Mouse (Mus musculus): ENCODE measurements at regions not wholly inside any gene's neighbourhood (a gene's known extent, or its start where the extent isn't known, plus 50 kb on each side); places are given as distances from the start of the nearest gene placed in this dataset.

GRCm38 (mm10) chr14:120102010-120102748, 59.9 kb upstream of the Oxgr1 start:
- no peaks in the 10 kb centered on the region for H3K36me3 ChIP-seq (ENCODE audit: control insufficient read depth, insufficient read depth, low read length)
- peaks cover 4% of the 10 kb centered on the region; the same call in 1 of the 2 replicates for H3K4me1 ChIP-seq (ENCODE audit: control insufficient read depth, insufficient read depth, low read length)
- H3K4me2 ChIP-seq (replicated peaks; ENCODE audit: low read depth, low read length, severe bottlenecking) = no peak overlapping the region
- no peak overlapping the region for H3K27ac ChIP-seq (replicated peaks; ENCODE audit: low read depth, low read length)
- no peak for ATAC-seq (ENCODE audit: low FRiP score, low read depth)
- no peak overlapping the region for H3K9ac ChIP-seq (ENCODE audit: low read depth, low read length, severe bottlenecking)
- DNase-seq (ENCODE audit: low spot score) = no peak
- no peaks in the 10 kb centered on the region for H3K9me3 ChIP-seq (ENCODE audit: control insufficient read depth, low read length)
- WGBS = 43% methylated on average over 7 of the region's 7 CpGs
- TF ChIP-seq POLR2A (IDR thresholded peaks at IDR 0.05; ENCODE audit: borderline replicate concordance, extremely low read depth, insufficient read depth, insufficient read length) = no peak
- no peak overlapping the region for H3K4me3 ChIP-seq (replicated peaks; ENCODE audit: low read length)
- no peaks in the 10 kb centered on the region for H3K27me3 ChIP-seq (ENCODE audit: control insufficient read depth, insufficient read depth, low read length)

- WGBS = 5% methylated on average over 1 of the region's 1 CpGs
- Histone ChIP-seq H3K27ac (replicated peaks; ENCODE audit: low read depth, low read length) (no peak overlapping the region), H3K9me3 (ENCODE audit: control insufficient read depth, low read length) (no peaks in the 10 kb centered on the region), H3K4me3 (replicated peaks; ENCODE audit: low read length) (no peak overlapping the region), H3K4me1 (ENCODE audit: control insufficient read depth, insufficient read depth, low read length) (peaks cover 4% of the 10 kb centered on the region; the same call in 1 of the 2 replicates), H3K27me3 (ENCODE audit: control insufficient read depth, insufficient read depth, low read length) (no peaks in the 10 kb centered on the region), H3K9ac (ENCODE audit: low read depth, low read length, severe bottlenecking) (no peak overlapping the region), H3K4me2 (replicated peaks; ENCODE audit: low read depth, low read length, severe bottlenecking) (no peak overlapping the region), H3K36me3 (ENCODE audit: control insufficient read depth, insufficient read depth, low read length) (no peaks in the 10 kb centered on the region)
- TF ChIP-seq POLR2A (IDR thresholded peaks at IDR 0.05; ENCODE audit: borderline replicate concordance, extremely low read depth, insufficient read depth, insufficient read length) = no peak
- ATAC-seq (ENCODE audit: low FRiP score, low read depth) (no peak), DNase-seq (ENCODE audit: low spot score) (no peak)
Measured at GRCm38 (mm10) chr14:120102749-120103142, 60.5 kb upstream of the Oxgr1 start.

- H3K4me2 ChIP-seq (replicated peaks; ENCODE audit: low read depth, low read length, severe bottlenecking) = no peak overlapping the region
- ATAC-seq (ENCODE audit: low FRiP score, low read depth) (no peak), DNase-seq (ENCODE audit: low spot score) (no peak)
- no peaks in the 10 kb centered on the region for H3K36me3 ChIP-seq (ENCODE audit: control insufficient read depth, insufficient read depth, low read length)
- H3K9me3 ChIP-seq (ENCODE audit: control insufficient read depth, low read length) = no peaks in the 10 kb centered on the region
- H3K27ac ChIP-seq (replicated peaks; ENCODE audit: low read depth, low read length) = no peak overlapping the region
- WGBS = 97% methylated on average over 1 of the region's 1 CpGs
- H3K4me3 ChIP-seq (replicated peaks; ENCODE audit: low read length) = no peak overlapping the region
- no peaks in the 10 kb centered on the region for H3K27me3 ChIP-seq (ENCODE audit: control insufficient read depth, insufficient read depth, low read length)
- H3K9ac ChIP-seq (ENCODE audit: low read depth, low read length, severe bottlenecking) = no peak overlapping the region
- H3K4me1 ChIP-seq (ENCODE audit: control insufficient read depth, insufficient read depth, low read length) = no peaks in the 10 kb centered on the region
- TF ChIP-seq POLR2A (IDR thresholded peaks at IDR 0.05; ENCODE audit: borderline replicate concordance, extremely low read depth, insufficient read depth, insufficient read length) = no peak
Measured at GRCm38 (mm10) chr14:120109846-120110245, 67.6 kb upstream of the Oxgr1 start.

GRCm38 (mm10) chr14:120113316-120113715, 71.1 kb upstream of the Oxgr1 start:
- WGBS = 88% methylated on average over 4 of the region's 4 CpGs
- no peak for TF ChIP-seq POLR2A (IDR thresholded peaks at IDR 0.05; ENCODE audit: borderline replicate concordance, extremely low read depth, insufficient read depth, insufficient read length)
- no peak for ATAC-seq (ENCODE audit: low FRiP score, low read depth)
- Histone ChIP-seq H3K9me3 (ENCODE audit: control insufficient read depth, low read length) (no peaks in the 10 kb centered on the region), H3K27me3 (ENCODE audit: control insufficient read depth, insufficient read depth, low read length) (no peaks in the 10 kb centered on the region), H3K36me3 (ENCODE audit: control insufficient read depth, insufficient read depth, low read length) (no peaks in the 10 kb centered on the region), H3K27ac (replicated peaks; ENCODE audit: low read depth, low read length) (no peak overlapping the region), H3K4me1 (ENCODE audit: control insufficient read depth, insufficient read depth, low read length) (no peaks in the 10 kb centered on the region), H3K9ac (ENCODE audit: low read depth, low read length, severe bottlenecking) (no peak overlapping the region), H3K4me2 (replicated peaks; ENCODE audit: low read depth, low read length, severe bottlenecking) (no peak overlapping the region), H3K4me3 (replicated peaks; ENCODE audit: low read length) (no peak overlapping the region)
- DNase-seq (ENCODE audit: low spot score) = no peak

DNA sequence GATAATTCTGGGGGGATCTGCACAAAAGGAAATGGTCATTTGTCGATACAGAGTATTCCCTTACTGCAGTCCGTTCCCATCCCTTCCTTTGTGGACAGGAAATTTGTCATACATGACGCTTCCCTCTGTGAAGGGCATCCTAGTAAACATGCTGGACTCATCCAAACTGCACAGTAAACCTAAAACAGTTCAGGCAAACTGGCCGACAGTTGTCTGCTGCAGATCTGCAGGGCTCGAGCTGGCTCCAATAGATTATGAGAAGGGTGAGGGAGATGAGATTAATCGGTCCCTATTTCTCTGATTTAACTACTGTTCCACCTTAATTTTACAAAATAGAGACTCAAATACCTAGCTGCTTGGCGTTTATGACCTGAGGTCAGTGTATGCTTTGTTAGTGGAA, 76.3 kb upstream of the Oxgr1 start:
- Histone ChIP-seq H3K4me2 (replicated peaks; ENCODE audit: low read depth, low read length, severe bottlenecking) (no peak overlapping the region), H3K9ac (ENCODE audit: low read depth, low read length, severe bottlenecking) (no peak overlapping the region), H3K9me3 (ENCODE audit: control insufficient read depth, low read length) (no peaks in the 10 kb centered on the region), H3K4me1 (ENCODE audit: control insufficient read depth, insufficient read depth, low read length) (no peaks in the 10 kb centered on the region), H3K27ac (replicated peaks; ENCODE audit: low read depth, low read length) (no peak overlapping the region), H3K36me3 (ENCODE audit: control insufficient read depth, insufficient read depth, low read length) (no peaks in the 10 kb centered on the region), H3K27me3 (ENCODE audit: control insufficient read depth, insufficient read depth, low read length) (no peaks in the 10 kb centered on the region), H3K4me3 (replicated peaks; ENCODE audit: low read length) (no peak overlapping the region)
- no peak for DNase-seq (ENCODE audit: low spot score)
- ATAC-seq (ENCODE audit: low FRiP score, low read depth) = no peak
- TF ChIP-seq POLR2A (IDR thresholded peaks at IDR 0.05; ENCODE audit: borderline replicate concordance, extremely low read depth, insufficient read depth, insufficient read length) = no peak
- WGBS = 89% methylated on average over 7 of the region's 7 CpGs

Data from limb, embryonic 14.5 days (tissue).